Mouse (Mus musculus): ENCODE data around the gene Tada2b.

The Tada2b gene

DNA sequence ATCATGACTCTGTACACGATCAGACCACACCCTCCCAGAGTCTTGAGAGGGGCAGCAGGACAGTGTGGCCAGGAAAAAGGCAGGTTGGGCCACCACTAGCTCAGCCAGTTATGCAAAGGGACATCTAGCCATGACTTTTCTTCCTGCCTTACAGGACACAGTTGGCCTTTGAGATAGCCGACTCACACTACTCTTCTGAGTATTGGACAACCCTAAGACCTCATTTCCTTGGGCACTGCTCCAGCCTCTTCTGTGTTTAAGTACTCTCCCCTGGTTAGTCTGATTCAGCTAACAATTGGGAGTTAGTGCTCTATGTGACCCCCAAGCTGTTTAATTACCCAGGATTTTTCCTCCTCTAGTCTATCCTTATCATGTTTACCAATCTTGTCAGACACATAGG lies 4.3 kb downstream of the Tada2b start:
- peak; percentile 29 for DNase-seq

DNA sequence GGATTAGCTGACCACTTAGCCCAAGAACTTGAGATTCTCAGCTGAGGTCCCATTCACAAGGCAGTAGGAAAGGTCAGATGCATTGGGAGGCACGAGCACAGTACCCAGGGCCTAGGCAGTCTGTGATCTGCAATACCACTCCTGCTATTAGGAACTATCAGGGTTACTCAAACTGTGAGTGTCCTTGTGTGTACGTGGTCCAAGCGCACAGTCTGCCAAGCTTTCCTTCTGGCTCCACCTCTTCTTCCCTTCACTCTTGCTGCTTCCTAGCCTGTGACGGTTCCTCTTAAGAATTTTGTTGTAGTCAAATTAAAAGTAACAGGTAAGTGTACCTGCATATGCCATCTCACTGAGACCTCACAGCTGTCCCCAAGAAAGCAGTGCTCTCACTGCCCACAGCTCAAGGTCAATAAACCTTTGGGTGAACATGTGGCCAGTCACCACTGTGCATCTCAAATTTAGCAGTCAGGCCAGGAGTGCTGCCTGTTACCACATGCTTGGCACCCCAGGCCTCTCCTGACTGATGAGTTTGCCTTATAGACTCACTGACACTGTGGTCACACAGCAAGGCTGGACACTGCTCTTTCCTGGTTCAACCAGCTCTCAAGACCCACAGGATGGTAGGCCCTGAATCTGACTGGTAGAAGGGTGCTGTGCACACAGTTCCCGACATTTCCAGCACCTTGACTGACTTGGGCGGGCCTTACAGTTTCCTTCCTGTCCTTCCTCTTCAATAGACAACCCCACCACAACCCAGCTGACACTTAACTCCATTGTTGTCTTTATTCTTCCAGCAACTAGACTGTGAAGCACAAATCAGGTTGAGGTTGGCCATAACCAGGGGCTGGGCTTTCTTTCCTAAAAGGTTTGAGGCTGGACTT lies 5.3 kb downstream of the Tada2b start:
- no peak for DNase-seq

- DNase-seq = no peak
Measured at GRCm38 (mm10) chr5:36477486-36477885, 6.6 kb downstream of the Tada2b start.

DNA sequence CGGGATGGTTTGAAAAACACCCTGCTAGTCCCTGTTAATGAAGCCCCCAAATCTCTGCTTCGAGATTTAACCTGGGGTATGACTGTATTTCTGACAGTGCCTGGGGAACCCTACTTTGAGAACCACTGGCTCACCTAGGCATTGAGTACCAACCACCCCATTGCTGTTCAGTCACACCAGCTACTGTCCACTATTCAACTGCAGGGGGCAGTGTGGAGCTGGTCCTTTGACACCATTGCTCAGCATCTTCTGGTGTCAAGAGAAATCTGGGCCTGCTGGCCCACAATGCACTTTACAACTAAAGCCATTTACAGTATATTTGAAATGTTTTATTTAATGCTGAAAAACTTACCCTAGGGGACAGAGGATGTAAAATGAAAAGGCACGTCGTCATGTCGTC lies 9.8 kb downstream of the Tada2b start:
- peak; percentile 84 for DNase-seq

GRCm38 (mm10) chr5:36472876-36473655 lies 11.0 kb downstream of the Tada2b start:
- no peak for DNase-seq

- no peak for DNase-seq
Measured at GRCm38 (mm10) chr5:36471206-36471605, 12.9 kb downstream of the Tada2b start.

DNA sequence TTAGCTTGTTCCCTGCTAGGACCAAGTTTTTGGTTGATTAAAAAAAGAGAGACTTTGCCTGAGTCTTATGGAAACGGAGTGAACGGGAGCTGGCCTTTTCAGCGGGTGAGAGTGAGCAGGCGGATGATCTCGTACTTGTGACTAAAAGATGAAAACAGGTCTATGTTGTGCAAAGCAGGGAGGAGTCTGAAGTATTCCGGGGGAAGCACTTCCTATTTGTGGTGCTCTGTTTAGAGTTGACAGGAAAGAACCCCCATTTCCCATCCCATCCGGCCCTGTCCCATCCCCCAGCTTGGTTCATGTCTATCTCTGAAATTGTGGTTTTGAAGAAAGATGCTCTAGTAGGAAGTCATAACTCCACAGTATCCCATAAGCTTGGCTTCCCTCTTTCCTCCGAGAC lies 18.2 kb downstream of the Tada2b start:
- no peak for DNase-seq

- peak; percentile 98 for DNase-seq
Measured at GRCm38 (mm10) chr5:36464709-36465661, 19.1 kb downstream of the Tada2b start, which contains the start of gene Grpel1. TSS of gene Grpel1 (plus strand) at chr5:36464998.

- no peak for DNase-seq
Measured at GRCm38 (mm10) chr5:36463391-36463790, 20.7 kb downstream of the Tada2b start.

- peak; percentile 89 for DNase-seq
Measured at GRCm38 (mm10) chr5:36462810-36463209, 21.3 kb downstream of the Tada2b start.

GRCm38 (mm10) chr5:36461231-36461630 lies 22.9 kb downstream of the Tada2b start:
- DNase-seq = no peak

- no peak for DNase-seq
Measured at GRCm38 (mm10) chr5:36460712-36461111, 23.4 kb downstream of the Tada2b start.

DNA sequence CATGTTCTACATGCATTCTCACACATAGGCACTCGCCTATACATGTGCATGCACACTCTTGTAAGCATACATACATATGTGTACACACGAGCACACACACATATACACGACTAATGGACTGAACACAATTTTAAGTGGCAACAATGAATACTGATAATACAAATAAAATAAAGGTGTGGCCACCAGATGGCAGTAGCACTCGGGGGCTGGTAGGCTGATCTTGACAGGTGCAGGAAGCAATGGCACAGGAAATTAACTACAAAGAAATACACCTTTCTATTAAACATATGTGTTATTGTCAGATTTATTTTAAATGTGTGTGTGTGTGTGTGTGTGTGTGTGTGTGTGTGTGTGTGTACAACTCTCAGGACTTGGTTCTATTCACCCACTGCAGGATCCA lies 25.2 kb downstream of the Tada2b start:
- peak; percentile 65 for DNase-seq

- no peak for DNase-seq
Measured at GRCm38 (mm10) chr5:36457706-36458105, 26.4 kb downstream of the Tada2b start.

GRCm38 (mm10) chr5:36452821-36453220 lies 31.3 kb downstream of the Tada2b start:
- DNase-seq = no peak

- no peak for DNase-seq
Measured at GRCm38 (mm10) chr5:36451872-36452389, 32.2 kb downstream of the Tada2b start.

GRCm38 (mm10) chr5:36451119-36451518 lies 33.0 kb downstream of the Tada2b start:
- no peak for DNase-seq

DNA sequence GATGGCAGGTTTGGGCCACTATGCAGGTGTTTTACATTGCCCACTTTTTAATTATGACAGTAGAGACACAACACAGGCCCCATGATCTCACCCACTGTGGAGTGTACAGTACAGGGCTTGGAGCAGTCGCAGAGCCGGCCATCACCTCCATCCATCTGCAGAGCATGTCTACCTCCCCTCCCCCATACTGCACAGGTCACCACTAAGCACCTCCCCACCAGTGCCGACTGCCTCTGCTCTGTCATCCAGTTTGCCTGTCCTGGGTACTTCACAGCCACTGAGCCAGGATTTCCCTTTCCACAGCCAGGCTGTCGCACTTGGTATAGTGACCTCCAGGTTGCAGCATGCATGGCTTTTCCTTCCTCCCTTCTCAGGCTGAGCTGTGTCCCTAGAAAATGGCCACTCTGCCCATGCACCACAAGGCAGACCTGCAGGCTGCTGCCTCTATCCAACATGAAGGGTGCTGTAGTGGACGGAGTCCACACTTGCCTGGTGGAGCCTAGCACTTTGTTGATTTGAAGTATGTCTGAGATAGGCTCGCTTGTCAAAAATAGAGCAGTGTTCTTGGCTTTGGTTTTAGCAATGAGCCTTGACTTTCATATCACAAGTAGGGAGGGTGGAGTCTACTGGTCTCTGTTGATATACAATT lies 34.3 kb downstream of the Tada2b start:
- no peak for DNase-seq

- no peak for DNase-seq
Measured at GRCm38 (mm10) chr5:36447872-36448271, 36.2 kb downstream of the Tada2b start.

- DNase-seq = no peak
Measured at GRCm38 (mm10) chr5:36446166-36446890, 37.8 kb downstream of the Tada2b start.

DNA sequence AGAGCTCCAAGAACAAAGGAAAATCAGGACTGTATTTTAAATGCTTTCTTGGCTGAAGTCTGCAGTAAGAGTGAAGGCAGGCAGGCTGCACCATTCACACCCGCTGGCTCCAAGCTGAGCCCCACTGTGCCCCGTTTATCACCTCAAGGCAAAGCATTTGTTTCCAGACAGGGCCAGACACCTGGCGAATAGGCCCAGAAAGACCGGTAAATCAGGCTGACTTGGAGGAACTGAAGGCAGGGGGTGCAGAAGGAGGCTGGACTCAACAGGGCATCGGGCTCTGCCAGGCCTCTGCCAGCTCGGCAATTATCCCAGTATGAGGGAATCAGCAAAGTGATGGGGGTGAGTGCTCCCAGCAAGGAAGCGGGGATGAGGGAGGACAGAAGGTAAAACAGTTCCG lies 39.1 kb downstream of the Tada2b start:
- no peak for DNase-seq
